Mouse (Mus musculus) inflammation-experienced regulatory T-cells, adult 6 months (primary cell): ENCODE measurements around the gene Slc38a10. TPM values are rescaled to one million over a fixed set of nuclear protein-coding genes. Genes with fewer than 3 reads are reported as not detected.

Experiments
- ATAC-seq: one replicate; pipeline ENCODE4 v1.8.0; 2017
- polyA plus RNA-seq, 3 experiments: library from polyadenylated mRNA; unstranded; fragments of 100-300 nt; shearing (Covaris generic); gene quantifications; one replicate each; pipeline ENCODE4 v1.2.1; 2017

The Slc38a10 gene
- polyA plus RNA-seq, 3 experiments from 2014 or later: 39.7 to 62.8 (median 44.1) TPM

DNA sequence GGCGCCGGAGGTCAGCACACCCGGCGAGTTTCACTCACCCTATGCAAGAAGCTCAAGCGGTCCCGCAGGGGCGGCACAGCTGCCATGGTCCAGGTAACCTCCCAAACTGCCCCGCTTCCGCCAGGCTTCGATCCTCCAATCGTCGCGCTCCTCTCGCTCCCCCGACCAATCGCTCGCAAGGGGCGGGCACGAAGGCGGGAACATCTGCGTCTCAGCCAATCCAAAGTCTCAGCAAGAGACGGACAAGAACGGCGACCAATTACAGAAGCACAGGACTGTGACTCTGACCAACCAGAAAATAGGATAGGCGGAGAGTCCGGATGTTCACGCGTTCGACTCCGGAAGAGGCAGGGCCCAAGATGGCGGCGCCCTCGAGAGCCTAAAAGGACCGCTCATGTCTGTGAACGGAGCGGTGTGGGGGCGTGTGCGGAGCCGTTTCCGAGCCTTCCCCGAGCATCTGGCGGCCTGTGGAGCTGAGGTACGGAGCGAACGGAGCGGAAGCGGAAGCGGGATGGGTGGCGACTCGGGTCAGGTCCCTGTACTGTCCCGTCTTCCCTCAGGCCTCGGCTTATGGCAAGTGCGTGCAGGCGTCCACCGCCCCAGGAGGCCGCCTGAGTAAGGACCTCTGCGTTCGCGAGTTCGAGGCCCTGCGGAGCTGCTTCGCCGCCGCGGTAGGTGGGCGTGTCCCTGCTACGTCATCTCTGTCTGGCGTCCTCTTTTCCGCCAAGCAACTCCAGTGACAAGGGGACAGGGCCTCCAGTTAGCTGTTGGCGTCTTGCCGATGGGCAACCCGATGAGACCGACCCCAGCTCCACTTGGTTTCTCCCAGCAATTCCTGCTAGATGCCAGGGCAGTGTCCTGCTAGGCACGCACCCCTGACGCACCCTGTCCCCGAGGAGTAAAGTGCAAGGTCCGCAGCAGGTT lies 52.3 kb downstream of the Slc38a10 start, which contains the start of the genes Tepsin and Ndufaf8:
Tepsin (minus strand) TSS at position 144 of the 924 bp plus-strand sequence.
Ndufaf8 (plus strand) TSS at position 341 of the 924 bp plus-strand sequence.
- ATAC-seq: peak; percentile 99

DNA sequence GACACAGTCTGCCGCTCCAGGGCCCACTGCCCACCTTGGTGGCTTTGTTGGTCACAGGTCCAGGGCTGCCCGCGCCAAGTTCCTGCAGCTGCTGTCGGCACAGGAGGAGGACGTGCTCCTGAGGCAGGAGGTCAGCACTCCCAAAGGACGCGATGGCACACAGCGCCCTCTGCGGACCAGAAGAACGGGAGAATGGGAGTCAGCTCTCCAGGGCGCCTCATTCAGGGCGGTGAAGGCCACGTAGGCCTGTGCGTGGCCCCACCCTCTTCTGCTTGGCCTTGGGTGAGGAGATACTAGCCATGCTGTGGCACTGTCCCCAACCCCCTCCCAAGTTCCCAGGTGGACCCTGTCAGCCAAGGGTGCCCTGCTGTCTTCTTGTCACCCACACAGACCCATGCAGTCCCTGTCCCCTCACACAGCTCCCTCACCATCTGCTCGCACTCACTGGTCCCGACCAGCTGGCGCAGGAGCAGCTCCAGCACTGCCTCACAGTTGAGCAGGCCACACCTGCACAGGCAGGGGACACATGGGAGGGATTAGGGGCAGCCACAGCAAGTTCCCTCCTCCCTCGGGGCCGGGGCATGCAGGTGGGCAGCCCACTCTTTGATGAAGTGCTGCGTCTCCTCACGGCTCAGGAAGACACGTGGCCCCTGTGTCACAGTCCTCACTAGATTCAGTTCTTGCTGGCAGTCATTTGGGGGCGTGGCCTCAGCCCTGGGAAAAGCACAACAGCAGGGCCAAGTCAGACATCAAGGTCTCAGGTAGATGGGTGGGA lies 58.1 kb downstream of the Slc38a10 start:
- ATAC-seq: no peak

DNA sequence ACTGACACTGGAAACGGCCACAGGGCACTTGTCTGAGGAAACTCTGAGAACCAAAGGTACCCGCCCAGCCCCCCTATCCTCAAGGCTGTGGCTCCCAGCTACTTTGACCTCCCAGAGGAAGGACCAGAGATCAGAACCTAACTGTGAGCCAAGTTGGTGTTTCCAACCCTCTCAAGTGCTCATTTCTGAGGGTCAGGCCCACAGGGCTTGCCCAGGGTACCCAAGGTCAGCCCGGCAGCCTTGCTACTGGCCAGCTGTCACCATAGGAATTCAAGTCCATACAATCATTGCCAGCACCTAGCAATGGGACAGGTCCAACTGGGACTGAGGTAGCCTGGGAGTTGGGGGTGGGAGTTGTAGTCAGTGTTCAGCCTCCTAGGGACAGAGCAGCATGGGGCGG lies 60.5 kb downstream of the Slc38a10 start:
- ATAC-seq: no peak

DNA sequence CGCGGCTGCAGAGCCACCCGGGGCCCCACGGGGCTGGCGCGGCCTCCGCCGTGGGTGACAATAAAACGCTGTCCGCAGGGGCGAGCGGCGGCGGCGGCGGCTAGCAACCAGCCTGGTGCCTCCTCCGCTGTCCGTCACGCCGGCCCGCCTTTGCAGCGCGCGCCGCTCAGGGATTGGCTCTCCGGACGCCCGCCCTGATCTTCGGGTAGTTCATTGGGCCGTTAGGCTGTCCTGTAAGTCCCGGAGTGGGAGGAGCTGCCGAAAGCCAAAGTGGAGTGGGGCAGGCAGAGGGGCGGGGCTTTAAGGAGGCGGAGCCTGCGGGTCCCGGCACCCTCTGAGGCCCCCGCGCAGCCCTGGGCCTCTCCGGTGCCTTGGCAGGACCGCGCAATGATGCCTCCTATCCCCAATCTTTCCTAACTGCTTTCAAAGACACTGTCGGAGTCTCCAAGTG lies 64.4 kb downstream of the Slc38a10 start, which contains the start of gene Cep131:
Cep131 (minus strand) TSS at position 126 of the 451 bp plus-strand sequence.
- ATAC-seq: peak; percentile 99

DNA sequence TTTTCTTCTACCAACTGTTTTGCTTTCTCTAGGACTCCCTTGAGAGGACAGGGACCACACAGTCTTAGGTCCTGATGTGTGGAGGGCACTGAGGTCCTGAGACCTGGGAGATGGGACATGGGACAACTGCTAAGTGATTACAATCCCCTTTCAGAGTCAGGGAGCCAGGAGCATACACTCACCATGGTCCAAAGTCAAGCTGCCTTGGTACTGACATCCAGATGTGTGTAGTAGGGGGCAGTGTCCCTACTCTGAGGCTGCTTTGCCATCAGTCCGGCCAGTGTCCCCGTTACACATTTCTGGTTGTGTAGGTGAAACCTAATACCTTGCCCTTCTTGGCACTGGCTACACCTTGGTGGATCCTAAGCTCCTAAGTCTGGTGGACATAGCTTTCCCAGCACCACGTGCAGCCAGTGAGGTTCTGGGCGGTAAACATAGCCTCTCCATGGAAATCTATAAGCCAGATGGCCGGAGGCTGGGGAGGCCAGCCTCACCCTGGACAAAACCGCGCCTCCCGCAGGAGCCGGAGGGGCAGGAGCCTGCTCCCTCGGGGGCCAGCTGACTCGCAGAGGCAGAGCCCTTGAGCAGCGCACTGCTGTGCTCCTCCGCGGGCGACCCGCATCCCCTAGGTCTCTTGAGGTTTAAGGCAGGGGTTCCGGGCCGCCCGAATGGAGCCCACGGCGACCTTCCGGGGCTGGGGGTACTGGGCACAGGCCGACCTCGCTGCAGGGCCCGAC lies 65.1 kb downstream of the Slc38a10 start:
- peak; percentile 15 for ATAC-seq

DNA sequence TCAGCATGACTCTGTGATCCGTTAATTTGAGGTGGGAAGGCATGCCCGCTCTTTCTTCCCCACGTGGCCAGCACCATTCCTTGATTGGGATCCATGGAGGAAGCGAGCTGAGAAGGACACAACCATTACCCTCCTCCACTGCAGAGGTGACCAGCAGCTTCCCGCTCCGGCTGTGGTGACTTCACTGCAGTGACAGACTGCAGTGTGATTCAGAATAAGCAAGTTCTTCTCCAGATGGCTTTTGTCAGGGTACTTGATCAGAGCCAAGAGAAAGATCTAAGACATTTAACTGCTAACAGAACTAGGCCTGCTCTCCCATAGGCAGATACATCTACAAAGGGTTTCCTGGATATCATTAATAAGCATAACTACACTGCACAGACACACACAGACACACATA lies 70.9 kb downstream of the Slc38a10 start:
- ATAC-seq: no peak

DNA sequence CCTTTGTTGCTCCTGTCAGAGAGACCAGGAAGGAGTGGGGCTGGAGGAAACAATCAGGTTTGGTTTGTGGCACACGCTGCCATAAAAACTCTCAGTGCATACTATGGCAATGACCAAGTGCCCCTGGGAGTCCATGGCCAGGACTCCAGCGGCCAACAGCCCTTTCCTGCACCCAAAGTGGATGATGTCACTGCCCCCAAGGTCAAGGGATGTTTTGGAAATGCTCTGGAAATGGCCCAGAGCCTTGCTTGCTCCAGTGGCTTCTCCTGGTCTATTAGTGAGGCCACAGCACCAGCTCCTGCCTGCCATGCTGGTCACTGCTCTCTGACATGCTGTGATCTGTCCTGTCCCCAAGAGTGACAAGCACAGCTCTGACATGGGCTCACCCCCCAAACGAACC lies 75.0 kb downstream of the Slc38a10 start:
- ATAC-seq: no peak

DNA sequence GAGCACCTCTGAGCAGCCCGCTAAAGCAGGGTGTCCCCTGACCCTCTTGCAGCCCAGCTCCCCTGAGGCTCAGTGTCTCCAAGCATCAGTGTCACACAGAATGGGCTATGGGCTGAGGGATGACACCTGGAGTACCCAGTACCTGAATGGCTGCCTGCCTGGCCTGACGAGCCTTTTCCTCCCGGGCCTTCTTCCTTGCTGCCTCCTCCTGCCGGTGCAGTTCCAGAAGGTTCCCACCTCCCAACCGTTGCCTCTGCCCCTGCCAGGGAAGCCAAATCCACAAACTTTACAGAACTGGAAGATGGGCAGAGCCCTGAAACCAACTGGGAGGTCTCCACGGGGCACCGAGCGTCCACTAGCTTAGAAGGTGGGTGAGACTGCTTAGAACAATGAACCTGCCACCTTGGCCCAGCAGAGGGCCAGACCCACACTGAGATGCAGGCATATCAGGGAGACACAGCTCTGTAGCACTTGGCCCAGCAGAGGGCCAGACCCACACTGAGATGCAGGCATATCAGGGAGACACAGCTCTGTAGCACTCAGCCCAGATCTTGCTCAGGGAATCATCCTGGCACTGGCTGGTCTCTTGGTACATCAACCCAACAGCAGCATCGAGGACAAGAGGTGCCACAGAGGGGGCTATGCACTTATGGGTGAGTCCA lies 78.0 kb downstream of the Slc38a10 start:
- no peak for ATAC-seq

DNA sequence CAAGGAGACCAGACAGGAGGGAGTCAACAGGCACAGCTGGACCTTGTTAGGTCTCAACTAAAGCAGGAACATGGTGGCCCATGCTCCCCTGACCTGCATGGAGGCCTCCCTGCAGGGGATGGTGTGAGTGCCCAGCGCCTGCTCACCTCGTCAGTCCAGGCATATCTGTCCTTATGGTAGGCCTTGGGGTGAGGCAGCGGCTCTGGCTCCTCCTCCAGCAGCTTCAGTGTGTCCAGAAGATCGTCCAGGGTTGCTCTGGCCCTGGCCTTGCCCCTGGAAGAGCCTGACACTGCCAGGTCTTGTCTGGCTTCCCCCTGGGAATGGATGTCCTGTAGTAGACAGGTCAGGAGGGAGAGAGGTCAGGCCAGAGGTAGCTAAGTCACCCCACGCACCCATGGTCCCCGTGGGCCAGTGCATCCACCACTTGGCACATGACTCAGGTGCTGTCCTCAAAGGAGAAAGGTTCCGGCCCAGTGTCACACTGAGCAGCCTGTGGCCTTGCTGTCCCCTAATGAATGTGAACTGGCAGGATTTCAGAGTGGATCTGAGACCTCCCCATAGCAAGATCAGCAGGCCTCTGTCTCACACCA lies 79.3 kb downstream of the Slc38a10 start:
- no peak for ATAC-seq

DNA sequence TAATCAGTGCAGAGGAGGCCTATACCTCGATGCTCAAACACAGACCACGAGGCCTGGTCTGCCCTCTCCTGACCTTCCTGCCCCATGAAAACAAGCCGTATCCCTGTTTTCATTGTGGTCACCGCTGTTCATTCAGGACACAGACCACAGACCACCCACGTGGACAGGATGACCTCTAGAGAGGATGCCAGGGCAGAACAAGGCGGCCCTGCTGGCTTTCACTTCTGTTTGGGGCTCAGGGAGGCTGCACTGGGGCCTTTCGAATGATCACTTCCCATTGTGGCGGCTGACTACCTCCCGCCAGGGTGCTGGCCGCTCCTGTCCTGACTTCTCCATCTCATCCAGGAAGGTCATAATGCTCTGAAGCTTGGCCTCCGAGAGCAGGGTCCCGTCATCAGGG lies 80.1 kb downstream of the Slc38a10 start:
- no peak for ATAC-seq

DNA sequence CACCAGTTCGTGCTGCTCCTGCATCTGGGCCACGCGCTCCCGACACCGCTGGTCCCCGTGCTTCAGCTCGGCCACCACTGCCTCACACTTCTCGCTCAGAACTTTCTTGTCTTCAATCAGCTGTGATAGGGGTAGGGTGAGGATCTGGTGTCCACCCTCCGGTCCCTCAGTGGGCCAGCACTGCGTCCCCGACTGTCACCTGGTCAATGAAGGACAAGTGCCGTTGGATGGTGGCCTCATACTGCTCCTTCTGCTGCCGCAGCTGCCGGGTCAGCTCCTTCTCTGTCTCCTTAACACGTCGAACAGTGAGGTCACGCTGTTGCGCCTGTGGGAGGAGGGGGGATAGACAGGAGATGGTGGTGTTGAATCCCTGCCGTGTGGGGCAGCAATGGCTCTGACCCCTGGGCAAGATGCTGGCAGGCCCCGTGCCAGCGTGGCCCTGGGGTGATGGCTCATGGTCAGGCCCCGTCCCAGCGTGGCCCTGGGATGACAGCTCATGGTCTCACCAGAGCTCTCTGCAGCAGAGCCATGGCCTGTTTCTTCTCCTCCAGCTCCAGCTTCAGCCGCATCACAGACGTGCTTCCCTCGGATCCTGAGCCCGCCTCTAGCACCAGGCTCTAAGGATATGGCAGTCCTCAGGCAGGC lies 80.7 kb downstream of the Slc38a10 start:
- no peak for ATAC-seq

DNA sequence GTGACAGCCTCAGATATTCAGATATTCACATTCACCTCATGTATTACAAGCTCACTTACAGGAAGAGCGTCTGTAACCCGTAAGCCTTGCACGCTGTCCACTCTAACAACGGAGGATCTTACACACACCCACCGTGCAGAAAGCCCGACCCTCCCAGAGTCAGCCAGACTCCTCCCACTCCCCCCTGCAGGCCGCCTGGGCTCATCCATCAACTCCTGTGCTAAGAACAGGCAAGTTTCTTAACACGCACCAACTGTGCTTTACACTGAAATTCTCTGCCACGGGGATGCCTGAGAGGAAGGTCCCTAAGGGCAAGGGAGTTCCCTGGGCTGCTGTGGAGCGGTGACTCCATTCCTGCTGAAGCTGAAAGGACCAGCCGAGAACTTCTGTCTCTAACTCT lies 81.9 kb downstream of the Slc38a10 start:
- ATAC-seq: no peak

DNA sequence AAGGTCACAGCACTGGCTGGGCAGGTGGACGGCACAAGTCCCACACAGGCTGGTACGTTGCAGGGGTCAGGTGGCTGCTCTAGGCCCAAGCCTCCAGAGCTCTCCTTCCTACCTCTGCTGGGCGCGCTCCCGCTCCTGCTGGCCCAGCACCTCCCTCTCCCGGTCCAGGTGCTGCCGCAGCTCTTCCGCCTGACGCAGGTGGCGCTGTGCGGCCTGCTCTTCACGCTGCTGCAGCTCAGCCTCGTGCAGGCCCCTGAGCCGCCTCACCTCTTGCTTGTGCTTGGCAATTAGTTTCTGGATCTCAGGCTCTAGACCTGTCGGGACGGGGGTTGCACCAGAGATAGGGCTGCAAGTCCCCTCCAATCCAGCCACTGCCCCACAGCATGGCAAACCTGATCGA lies 83.3 kb downstream of the Slc38a10 start:
- no peak for ATAC-seq

DNA sequence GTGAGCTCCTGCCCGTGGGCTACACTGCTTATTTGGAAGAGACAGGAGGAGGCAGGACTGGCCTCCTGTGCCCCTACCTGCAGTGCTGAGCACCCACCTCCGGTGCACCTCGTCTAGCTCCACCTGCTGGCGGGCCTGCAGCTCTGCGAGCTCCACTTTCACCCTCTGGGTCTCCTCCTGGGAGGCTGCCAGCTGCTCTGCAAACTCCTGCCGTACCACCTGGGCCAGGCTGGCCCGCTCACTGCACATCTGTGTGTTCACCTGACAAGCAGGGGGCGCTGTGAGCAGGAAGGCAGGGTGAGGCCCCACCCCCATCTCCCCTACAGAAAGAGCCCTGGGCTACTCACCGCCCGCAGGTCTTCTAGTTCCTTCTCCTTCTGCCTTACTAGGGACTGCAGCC lies 85.9 kb downstream of the Slc38a10 start:
- ATAC-seq: no peak

DNA sequence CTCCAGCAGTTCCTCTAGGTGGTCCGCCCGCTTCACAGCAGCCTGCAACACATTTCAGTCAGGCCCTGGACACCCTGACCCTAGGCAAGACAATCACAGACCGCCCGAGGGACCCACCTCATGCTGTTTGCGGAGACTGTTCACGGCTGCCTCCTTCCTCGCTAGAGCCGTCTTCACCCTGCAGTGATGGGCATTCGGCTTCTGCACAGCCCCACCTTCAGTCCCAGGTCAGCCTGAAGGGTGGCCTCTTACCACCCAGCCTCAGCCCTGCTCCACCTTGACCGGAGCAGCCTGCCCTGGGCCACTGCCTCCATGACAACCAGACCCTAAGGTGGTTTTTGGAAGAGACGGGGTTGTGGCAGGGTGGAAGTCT lies 86.5 kb downstream of the Slc38a10 start:
- ATAC-seq: no peak

DNA sequence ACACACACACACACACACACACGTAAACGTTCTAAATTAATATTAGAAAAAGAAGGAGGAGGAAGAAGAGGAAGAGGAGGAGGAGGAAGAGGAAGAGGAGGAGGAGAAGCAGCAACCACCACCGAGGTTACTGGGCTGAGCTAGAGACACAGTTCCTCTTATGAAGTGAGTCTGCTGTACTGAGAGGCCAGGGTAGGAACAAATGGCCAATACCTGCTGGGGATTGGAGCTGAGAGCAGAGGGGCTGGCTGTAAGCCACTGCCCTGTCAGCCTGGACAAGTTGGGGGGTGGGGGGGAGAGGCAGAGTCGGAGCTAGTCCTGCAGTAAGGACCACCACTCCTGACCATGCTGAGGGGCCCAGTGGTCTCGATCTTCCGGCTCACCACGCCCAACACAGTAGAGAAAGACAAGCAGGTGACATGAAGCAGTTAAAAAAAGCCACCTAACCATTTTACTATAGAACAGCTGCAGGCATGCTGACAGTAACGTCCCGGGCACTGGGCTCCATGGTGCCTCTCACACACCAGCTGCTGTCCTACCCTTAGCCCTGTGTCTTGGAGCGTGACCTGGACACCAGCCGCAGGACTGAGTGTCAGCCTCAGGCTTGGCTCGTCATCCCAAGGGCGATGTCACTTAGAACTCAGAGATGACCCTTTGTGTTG lies 87.0 kb downstream of the Slc38a10 start:
- no peak for ATAC-seq

DNA sequence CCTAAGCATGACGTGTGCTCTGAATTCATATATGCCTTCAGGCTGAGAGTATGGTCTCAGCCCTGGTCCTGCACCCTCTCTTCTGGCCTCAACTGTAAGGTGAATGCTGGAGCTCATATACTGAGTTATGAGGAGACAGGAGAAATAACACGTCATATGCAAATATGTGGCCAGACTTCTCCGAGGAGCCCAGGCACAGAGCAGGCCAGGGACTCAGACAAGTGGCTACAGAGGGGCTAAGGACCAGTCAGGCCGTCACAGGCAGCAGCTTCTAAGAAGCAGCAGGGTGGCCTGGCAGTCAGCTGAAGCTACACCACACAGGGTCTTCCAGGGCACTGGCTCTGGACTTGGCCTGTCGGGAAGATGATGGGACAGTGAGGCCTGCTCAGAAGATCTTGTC lies 87.8 kb downstream of the Slc38a10 start:
- ATAC-seq: no peak

DNA sequence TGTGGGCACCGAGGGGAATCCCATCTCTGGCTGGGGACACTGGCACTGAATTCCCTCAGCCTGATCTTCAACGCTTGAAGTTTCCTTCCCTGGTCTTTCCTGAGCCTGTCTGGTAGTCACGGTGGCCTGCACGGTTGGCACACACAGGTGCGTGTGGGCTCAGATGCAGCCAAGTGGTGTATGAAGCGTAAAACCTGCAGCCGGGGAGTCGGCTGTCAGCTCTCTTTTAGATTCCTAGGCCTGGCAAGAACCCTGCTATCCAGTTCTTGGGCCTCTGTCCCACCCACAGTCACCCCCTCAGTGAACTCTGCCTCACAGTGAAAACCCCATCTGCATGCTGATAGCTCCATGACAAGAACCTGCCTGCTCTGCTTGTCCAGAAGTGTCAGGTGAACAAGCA lies 90.5 kb downstream of the Slc38a10 start:
- ATAC-seq: no peak

DNA sequence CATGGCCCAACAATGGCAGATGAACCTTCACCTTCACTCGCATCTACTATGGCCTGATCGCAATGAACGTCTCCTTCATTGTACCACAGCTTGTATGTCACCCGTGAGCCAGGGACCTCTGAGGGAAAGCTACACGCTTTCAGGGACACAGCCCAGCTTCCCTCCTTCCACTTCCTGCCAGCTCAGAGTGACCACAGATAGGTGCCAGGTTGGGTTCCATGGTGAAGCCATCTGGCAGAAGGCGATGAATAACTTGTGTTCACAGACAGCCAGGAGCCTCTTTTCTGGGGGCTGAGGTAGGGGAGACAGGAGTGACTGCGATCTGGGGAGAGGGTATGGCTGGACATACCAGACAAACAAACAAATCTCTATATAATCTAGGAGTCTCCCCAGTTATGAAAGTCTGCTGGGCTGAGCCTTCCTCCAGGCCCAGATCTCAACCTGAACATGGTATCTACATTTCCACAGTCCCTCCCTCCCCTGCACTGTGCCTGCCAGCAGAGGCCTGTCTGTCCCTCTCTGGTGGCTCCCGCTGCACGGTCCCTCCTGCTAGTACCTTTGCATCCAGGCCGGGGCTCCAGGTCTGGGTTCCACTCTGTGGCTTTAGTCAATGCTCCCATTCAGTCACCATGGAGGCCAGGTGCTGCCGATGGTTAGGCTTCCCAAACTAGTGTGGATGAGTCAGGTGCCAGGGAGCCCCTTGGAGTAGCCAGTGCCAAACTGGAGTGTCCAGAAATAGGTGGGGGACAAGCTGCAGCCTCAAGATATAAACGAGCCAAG lies 95.0 kb downstream of the Slc38a10 start:
- ATAC-seq: no peak
